Mouse (Mus musculus) liver, postnatal 0 days (tissue): ENCODE results near the gene Hamp.

Experiments used
- CTCF ChIP-seq: sonication (generic); IDR thresholded peaks from 2 replicates; pipeline ENCODE4 v1.5.1; 2016; ENCODE audit warnings: antibody characterized with exemption, low read depth
- EP300 ChIP-seq: IDR thresholded peaks from 2 replicates; pipeline ENCODE4 v1.6.1; 2016; ENCODE audit warnings: antibody characterized with exemption, low read depth, mild to moderate bottlenecking

- TF ChIP-seq CTCF (no peak), EP300 (no peak)
Observed at GRCm38 (mm10) chr7:30909773-30910172, 34.1 kb downstream of the Hamp start.
